Mouse (Mus musculus): Measurements from ENCODE around the gene Ptafr. TPM values are rescaled to one million over a fixed set of nuclear protein-coding genes. Genes with fewer than 3 reads are reported as not detected.

Ptafr gene
- polyA plus RNA-seq, 1 experiment from 2014 or later = 0.68 TPM

- H3K9me3 ChIP-seq = no peaks in the 10 kb centered on the region
- H3K9ac ChIP-seq (replicated peaks) = no peak overlapping the region
- H3K27me3 ChIP-seq = no peaks in the 10 kb centered on the region
- H3K36me3 ChIP-seq = no peaks in the 10 kb centered on the region
- ATAC-seq (ENCODE audit: low FRiP score, low read depth) = no peak
- no peak overlapping the region for H3K4me2 ChIP-seq (replicated peaks)
- WGBS = 90% methylated on average over 5 of the region's 5 CpGs
- no peak overlapping the region for H3K27ac ChIP-seq (replicated peaks)
- no peaks in the 10 kb centered on the region for H3K4me1 ChIP-seq
- H3K4me3 ChIP-seq = no peak overlapping the region
Measured at GRCm38 (mm10) chr4:132624034-132624657, 60.3 kb downstream of the Ptafr start.

GRCm38 (mm10) chr4:132628830-132629229 is 65.0 kb downstream of the Ptafr start:
- Histone ChIP-seq H3K27me3 (no peaks in the 10 kb centered on the region), H3K9me3 (no peaks in the 10 kb centered on the region), H3K27ac (replicated peaks) (no peak overlapping the region), H3K9ac (replicated peaks) (no peak overlapping the region), H3K4me1 (no peaks in the 10 kb centered on the region), H3K4me2 (replicated peaks) (no peak overlapping the region), H3K36me3 (no peaks in the 10 kb centered on the region), H3K4me3 (no peak overlapping the region)
- 11% methylated on average over 2 of the region's 2 CpGs for WGBS
- no peak for ATAC-seq (ENCODE audit: low FRiP score, low read depth)

Other genes with a start within 250 kb of the Ptafr start
- gene Trnau1ap, start 234.5 kb upstream of the Ptafr start, polyA plus RNA-seq (2016; fragmentation: Nextera tagmentation; extraction: Ambion mirVana) = 79.2 and 80.6 TPM in 2 replicates
- gene Rcc1, start 210.5 kb upstream of the Ptafr start, polyA plus RNA-seq (2016; fragmentation: Nextera tagmentation; extraction: Ambion mirVana) = 90.2 and 92.9 TPM in 2 replicates
- gene Phactr4, start 141.6 kb upstream of the Ptafr start, polyA plus RNA-seq (2016; fragmentation: Nextera tagmentation; extraction: Ambion mirVana) = 19.7 and 20.7 TPM in 2 replicates
- gene Med18, start 100.1 kb upstream of the Ptafr start, polyA plus RNA-seq (2016; fragmentation: Nextera tagmentation; extraction: Ambion mirVana) = 22.2 and 27.3 TPM in 2 replicates
- 11.7 TPM in 2 replicates for gene Sesn2, start 53.6 kb upstream of the Ptafr start, polyA plus RNA-seq (2016; fragmentation: Nextera tagmentation; extraction: Ambion mirVana)
- gene Atpif1, start 30.4 kb upstream of the Ptafr start, polyA plus RNA-seq (2016; fragmentation: Nextera tagmentation; extraction: Ambion mirVana) = 1,144 and 1,189 TPM in 2 replicates
- 176 and 189 TPM in 2 replicates for gene Dnajc8, start 28.5 kb upstream of the Ptafr start, polyA plus RNA-seq (2016; fragmentation: Nextera tagmentation; extraction: Ambion mirVana)
- 24.8 and 27.6 TPM in 2 replicates for gene Eya3, start 74.9 kb downstream of the Ptafr start, polyA plus RNA-seq (2016; fragmentation: Nextera tagmentation; extraction: Ambion mirVana)
- 3.6 and 5.5 TPM in 2 replicates for gene Xkr8, start 168.5 kb downstream of the Ptafr start, polyA plus RNA-seq (2016; fragmentation: Nextera tagmentation; extraction: Ambion mirVana)
- 1.1 and 1.7 TPM in 2 replicates for gene Smpdl3b, start 193.2 kb downstream of the Ptafr start, polyA plus RNA-seq (2016; fragmentation: Nextera tagmentation; extraction: Ambion mirVana)
- 111 and 123 TPM in 2 replicates for gene Rpa2, start 204.3 kb downstream of the Ptafr start, polyA plus RNA-seq (2016; fragmentation: Nextera tagmentation; extraction: Ambion mirVana)
- gene Themis2, start 232.3 kb downstream of the Ptafr start, polyA plus RNA-seq (2016; fragmentation: Nextera tagmentation; extraction: Ambion mirVana) = 1.1 and 1.3 TPM in 2 replicates

Data from midbrain, embryonic 12.5 days (tissue).